Mouse (Mus musculus) brain, embryonic 14.5 days (tissue): ENCODE measurements at regions not wholly inside any gene's neighbourhood (a gene's known extent, or its start where the extent isn't known, plus 50 kb on each side); places are given as distances from the start of the nearest gene placed in this dataset.

Source experiments
- DNase-seq: peaks from one replicate; pipeline ENCODE4 v3.0.0-alpha.2; 2011; ENCODE audit warnings: low read depth
- CTCF ChIP-seq: fragments of 200-500 bp; IDR thresholded peaks from 2 replicates; pipeline ENCODE4 v1.5.1; 2012; ENCODE audit warnings: inconsistent platforms, mild to moderate bottlenecking, moderate library complexity, borderline replicate concordance; ENCODE audit not compliant: insufficient read depth, insufficient read length; ENCODE audit errors: extremely low read depth
- POLR2A ChIP-seq: fragments of 200-500 bp; IDR thresholded peaks from 2 replicates; pipeline ENCODE4 v1.6.1; 2012; ENCODE audit warnings: mild to moderate bottlenecking, inconsistent platforms, borderline replicate concordance; ENCODE audit not compliant: poor library complexity, insufficient read depth, insufficient read length, severe bottlenecking; ENCODE audit errors: extremely low read depth

- no peak for TF ChIP-seq CTCF
- no peak for TF ChIP-seq POLR2A
Measured at GRCm38 (mm10) chr4:110125067-110125784, 147.4 kb downstream of the Dmrta2 start.

GRCm38 (mm10) chr4:110127941-110128520 is 150.2 kb downstream of the Dmrta2 start:
- no peak for DNase-seq
- no peak for TF ChIP-seq CTCF
- no peak for TF ChIP-seq POLR2A

More at GRCm38 (mm10) chr4:110125067-110125784, 147.4 kb downstream of the Dmrta2 start:
- peak; percentile 29 for DNase-seq

GRCm38 (mm10) chr4:110128918-110129317 is 151.1 kb downstream of the Dmrta2 start:
- peak; percentile 86 for DNase-seq
- TF ChIP-seq CTCF (peak; percentile 81; the same call in 1 of the 2 replicates), POLR2A (no peak)

- TF ChIP-seq POLR2A (no peak), CTCF (no peak)
- peak; percentile 88 for DNase-seq
Measured at GRCm38 (mm10) chr4:110129518-110129917, 151.7 kb downstream of the Dmrta2 start.

GRCm38 (mm10) chr4:110132061-110132460 is 154.2 kb downstream of the Dmrta2 start:
- no peak for DNase-seq
- TF ChIP-seq CTCF: no peak
- TF ChIP-seq POLR2A: no peak

- TF ChIP-seq POLR2A: no peak
- no peak for TF ChIP-seq CTCF
- peak; percentile 47 for DNase-seq
Measured at GRCm38 (mm10) chr4:110134036-110134435, 156.2 kb downstream of the Dmrta2 start.

GRCm38 (mm10) chr4:110145229-110145628 is 167.4 kb downstream of the Dmrta2 start:
- TF ChIP-seq CTCF (no peak), POLR2A (no peak)
- no peak for DNase-seq

- DNase-seq: peak; percentile 95
- no peak for TF ChIP-seq CTCF
- TF ChIP-seq POLR2A: no peak
Measured at GRCm38 (mm10) chr4:110152103-110152946, 174.5 kb downstream of the Dmrta2 start.
